Mouse (Mus musculus) lung, adult 2 months (tissue): ENCODE data around the gene Mettl7a2.

Source experiments
- CTCF ChIP-seq: fragments of 200-500 bp; IDR thresholded peaks from 2 replicates; pipeline ENCODE4 v1.5.1; 2011; ENCODE audit warnings: mild to moderate bottlenecking, low read length, control low read depth; ENCODE audit not compliant: insufficient read depth
- POLR2A ChIP-seq: fragments of 200-500 bp; IDR thresholded peaks from 2 replicates; pipeline ENCODE4 v1.6.1; 2011; ENCODE audit warnings: low read depth, mild to moderate bottlenecking, control low read depth, low read length, borderline replicate concordance; ENCODE audit errors: extremely low read depth

DNA sequence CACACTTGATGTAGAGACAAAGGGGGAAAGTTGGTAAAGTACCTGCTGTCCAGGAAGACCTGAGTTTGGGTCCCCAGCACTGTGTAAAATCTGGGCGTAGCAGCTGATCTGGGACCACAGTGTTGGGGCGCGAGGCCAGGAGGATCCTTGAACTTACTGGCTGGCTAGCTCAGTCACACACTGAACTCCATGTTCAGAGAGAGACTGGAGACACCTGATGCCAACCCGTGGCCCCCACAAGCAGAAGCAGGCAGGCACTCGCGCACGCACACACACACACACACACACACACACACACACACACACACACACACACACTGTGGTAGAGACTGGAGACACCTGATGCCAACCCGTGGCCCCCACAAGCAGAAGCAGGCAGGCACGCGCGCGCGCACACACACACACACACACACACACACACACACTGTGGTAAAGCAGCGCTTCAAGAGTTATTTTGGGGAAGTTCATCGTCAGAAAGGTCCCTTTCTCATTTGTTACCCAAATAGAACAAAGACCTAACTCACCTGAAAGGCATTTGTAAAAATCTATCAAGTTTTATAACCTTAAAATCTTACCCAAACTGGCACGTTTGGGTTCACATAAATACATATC lies 35.3 kb downstream of the Mettl7a2 start:
- TF ChIP-seq CTCF, result no peak
- no peak for TF ChIP-seq POLR2A
